Comparison of ENCODE assay signal across 19 mouse cellular contexts in the genomic region with DNA sequence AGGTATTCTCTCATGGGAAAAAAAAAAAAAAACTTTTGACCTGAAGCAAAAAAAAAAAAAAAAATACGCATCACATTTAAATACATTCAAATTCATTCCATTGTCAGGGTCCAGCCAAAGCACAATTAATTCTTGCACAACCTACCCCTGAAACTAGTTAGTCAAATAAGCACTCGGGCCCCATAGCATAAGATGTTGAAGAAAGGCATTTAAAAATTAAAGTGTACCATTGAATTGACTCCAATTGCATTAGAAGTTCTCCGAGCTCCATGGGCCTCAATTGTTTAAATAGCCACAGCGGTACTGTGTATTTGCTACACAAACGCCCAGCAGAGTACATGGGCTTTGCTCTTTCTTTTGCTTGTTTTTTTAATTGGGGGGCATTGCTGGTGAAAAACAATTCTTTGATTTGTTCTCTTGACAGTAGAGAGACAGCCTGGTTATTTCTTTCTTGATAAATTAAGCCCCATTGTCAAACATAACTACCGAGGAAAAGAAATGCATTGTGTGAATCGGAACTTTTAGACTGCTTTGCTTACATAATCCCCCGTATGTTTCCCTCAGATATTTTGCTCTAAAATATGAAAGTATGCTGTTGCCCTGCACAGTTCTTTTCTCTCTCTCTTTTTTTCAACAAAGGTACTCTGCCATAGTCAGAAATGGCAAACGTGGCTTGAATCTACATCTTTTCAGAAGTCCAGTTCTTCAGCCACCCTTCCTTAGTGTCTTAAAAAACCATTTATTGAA.
DNase-seq lines count a peak whose midpoint lies in the region; ATAC-seq and TF ChIP-seq lines count a peak whose summit lies in the region.
"Had no signal": no experiment of that assay in that cellular context is flagged by ENCODE, and none has a peak within 500 bp of the region (broad histone marks: within the 10 kb centered on the region; RNA-seq: fewer than 3 reads in every experiment).

No protein-coding gene starts in this region.

- no peak for TF ChIP-seq CTCF in kidney, adult 2 months (conservative IDR thresholded peaks at IDR 0.05; ENCODE audit: insufficient read depth, insufficient read length, low read depth, low read length)

- H3K27me3 ChIP-seq in lung, embryonic 16.5 days (ENCODE audit: control insufficient read depth, insufficient read depth, low read depth, low read length): no peaks in the 10 kb centered on the region
- H3K27me3 ChIP-seq in forebrain, embryonic 15.5 days: no peaks in the 10 kb centered on the region
- H3K27me3 ChIP-seq in kidney, adult 2 months (replicated peaks; ENCODE audit: control insufficient read depth, insufficient read depth, low read length): no peaks in the 10 kb centered on the region
- H3K27me3 ChIP-seq: embryonic facial prominence, embryonic 13.5 days; heart, embryonic 13.5 days; hindbrain, embryonic 13.5 days; intestine, embryonic 15.5 days had no signal

- H3K36me3 ChIP-seq in lung, embryonic 16.5 days (ENCODE audit: control insufficient read depth, insufficient read depth, low read length): no peaks in the 10 kb centered on the region
- H3K36me3 ChIP-seq in forebrain, embryonic 15.5 days: no peaks in the 10 kb centered on the region
- H3K36me3 ChIP-seq in kidney, adult 2 months (ENCODE audit: control insufficient read depth, insufficient read depth, low read length): no peaks in the 10 kb centered on the region
- H3K36me3 ChIP-seq: embryonic facial prominence, embryonic 13.5 days; heart, embryonic 13.5 days; hindbrain, embryonic 13.5 days; intestine, embryonic 15.5 days had no signal

- no peak overlapping the region for H3K9ac ChIP-seq in lung, embryonic 16.5 days (ENCODE audit: low read length)
- H3K9ac ChIP-seq in forebrain, embryonic 15.5 days (replicated peaks): no peak overlapping the region
- H3K9ac ChIP-seq: embryonic facial prominence, embryonic 13.5 days; heart, embryonic 13.5 days; hindbrain, embryonic 13.5 days; intestine, embryonic 15.5 days had no signal

- WGBS in lung, embryonic 16.5 days: 47% methylated on average over 9 of the region's 9 CpGs
- 19% methylated on average over 9 of the region's 9 CpGs for WGBS in forebrain, embryonic 15.5 days
- WGBS in kidney, adult 2 months: 89% methylated on average over 9 of the region's 9 CpGs

- no peak overlapping the region for H3K4me3 ChIP-seq in lung, embryonic 16.5 days (ENCODE audit: low read length)
- H3K4me3 ChIP-seq in forebrain, embryonic 15.5 days: no peak overlapping the region
- H3K4me3 ChIP-seq in kidney, adult 2 months (ENCODE audit: insufficient read depth, low read depth, low read length): no peak overlapping the region
- H3K4me3 ChIP-seq: embryonic facial prominence, embryonic 13.5 days; gastrocnemius, adult 2 months; heart, embryonic 13.5 days; hindbrain, embryonic 13.5 days; intestine, embryonic 15.5 days had no signal

- no peak for DNase-seq in frontal cortex, postnatal 14 days (ENCODE audit: low spot score in 2 of 2)
- no peak for DNase-seq in lung, postnatal 25 days (ENCODE audit: low spot score)
- DNase-seq in kidney, adult 2 months: no peak
- DNase-seq: adrenal gland, adult 8-10 months; adrenal gland, postnatal 36 days; cerebellum, adult 11-12 months; cerebellum, postnatal 36 days; gastrocnemius, adult 2 months; gastrocnemius, postnatal 25 days; heart, postnatal 4 days; kidney, adult 18-20 months had no signal

- H3K4me2 ChIP-seq in lung, embryonic 16.5 days (ENCODE audit: low read depth, low read length): no peak overlapping the region
- no peak overlapping the region for H3K4me2 ChIP-seq in forebrain, embryonic 15.5 days (replicated peaks)
- H3K4me2 ChIP-seq: embryonic facial prominence, embryonic 13.5 days; heart, embryonic 13.5 days; hindbrain, embryonic 13.5 days; intestine, embryonic 15.5 days had no signal

- H3K9me3 ChIP-seq in lung, embryonic 16.5 days (ENCODE audit: control insufficient read depth, low read length): no peaks in the 10 kb centered on the region
- no peaks in the 10 kb centered on the region for H3K9me3 ChIP-seq in forebrain, embryonic 15.5 days
- H3K9me3 ChIP-seq: embryonic facial prominence, embryonic 13.5 days; G1E; heart, embryonic 13.5 days; hindbrain, embryonic 13.5 days; intestine, embryonic 15.5 days had no signal

- no peak overlapping the region for H3K27ac ChIP-seq in lung, embryonic 16.5 days (ENCODE audit: low read length)
- no peak overlapping the region for H3K27ac ChIP-seq in forebrain, embryonic 15.5 days (replicated peaks)
- no peak overlapping the region for H3K27ac ChIP-seq in kidney, adult 2 months (ENCODE audit: insufficient read depth, low read depth, low read length)
- H3K27ac ChIP-seq: embryonic facial prominence, embryonic 13.5 days; heart, embryonic 13.5 days; hindbrain, embryonic 13.5 days; intestine, embryonic 15.5 days had no signal

- TF ChIP-seq POLR2A in kidney, adult 2 months (IDR thresholded peaks at IDR 0.05; ENCODE audit: low read depth, low read length): no peak

- H3K4me1 ChIP-seq in lung, embryonic 16.5 days (replicated peaks; ENCODE audit: control insufficient read depth, insufficient read depth, low read length): no peaks in the 10 kb centered on the region
- H3K4me1 ChIP-seq in forebrain, embryonic 15.5 days: no peaks in the 10 kb centered on the region; the same call in 1 of the 2 replicates
- no peaks in the 10 kb centered on the region for H3K4me1 ChIP-seq in kidney, adult 2 months (ENCODE audit: control insufficient read depth, insufficient read depth, low read length)
- H3K4me1 ChIP-seq: embryonic facial prominence, embryonic 13.5 days; intestine, embryonic 15.5 days had no signal

- peak; percentile 64 for ATAC-seq in frontal cortex, adult (ENCODE audit: low TSS enrichment)
- 0 out of 2 replicates have a peak, but pooled peaks have one; percentile 17 for ATAC-seq in lung, embryonic 16.5 days (ENCODE audit: low read depth)
- ATAC-seq in forebrain, embryonic 15.5 days (replicated peaks): peak; percentile 35; the same call in 1 of the 2 replicates
- ATAC-seq: intestine, embryonic 15.5 days had no signal
